Mouse (Mus musculus) G1E (cell line): ENCODE data around the gene Hibch. TPM values are rescaled to one million over a fixed set of nuclear protein-coding genes. Genes with fewer than 3 reads are reported as not detected.

Experiments used
- ATAC-seq: 2 replicates; pipeline ENCODE4 v1.8.0; 2016; ENCODE audit warnings: mild to moderate bottlenecking; ENCODE audit not compliant: insufficient number of reproducible peaks, poor library complexity, low FRiP score, severe bottlenecking; ENCODE audit errors: extremely low read depth
- DNase-seq: peaks from one replicate; pipeline ENCODE4 v3.0.0; 2012; ENCODE audit warnings: low spot score
- H3K27me3 ChIP-seq: 2 replicates; pipeline ENCODE4 v1.6.1; 2012; ENCODE audit warnings: mild to moderate bottlenecking, low read length, inconsistent platforms; ENCODE audit not compliant: insufficient read depth
- H3K36me3 ChIP-seq: replicated peaks from 2 replicates; pipeline ENCODE3; 2012; ENCODE audit warnings: mild to moderate bottlenecking, inconsistent platforms
- H3K4me1 ChIP-seq: 2 replicates; pipeline ENCODE4 v1.6.1; 2012; ENCODE audit warnings: low read depth, low read length, inconsistent platforms, mixed read lengths; ENCODE audit not compliant: insufficient read depth
- H3K4me3 ChIP-seq: 2 replicates; pipeline ENCODE4 v1.5.1; 2012; ENCODE audit warnings: low read depth, mild to moderate bottlenecking, inconsistent platforms, low read length, moderate library complexity, mixed read lengths
- H3K9me3 ChIP-seq: replicated peaks from 2 replicates; pipeline ENCODE4 v1.6.1; 2012; ENCODE audit warnings: inconsistent platforms
- CTCF ChIP-seq: IDR thresholded peaks from 2 replicates; pipeline ENCODE4 v1.5.1; 2012; ENCODE audit warnings: low read depth, low read length, inconsistent platforms, mixed read lengths
- GATA1 ChIP-seq: IDR thresholded peaks from 2 replicates; pipeline ENCODE4 v1.6.1; 2012; ENCODE audit warnings: borderline replicate concordance, low read length, inconsistent platforms, mixed read lengths
- GATA2 ChIP-seq: IDR thresholded peaks from 2 replicates; pipeline ENCODE4 v1.6.1; 2012; ENCODE audit warnings: low read depth, low read length, inconsistent platforms, borderline replicate concordance
- POLR2AphosphoS5 ChIP-seq: IDR thresholded peaks from 2 replicates; pipeline ENCODE4 v1.6.1; 2012; ENCODE audit warnings: low read depth, low read length, inconsistent platforms; ENCODE audit not compliant: insufficient replicate concordance
- TAL1 ChIP-seq: conservative IDR thresholded peaks from 2 replicates; pipeline ENCODE4 v1.6.1; 2012; ENCODE audit warnings: low read depth, low read length, inconsistent platforms, mixed read lengths
- polyA plus RNA-seq: library from polyadenylated mRNA; stranded (reverse); fragments of >175 nt; gene quantifications from 2 replicates; pipeline ENCODE4 v1.2.3, GENCODE M21; 2012
- total RNA-seq, 2 experiments: library from RNA; stranded (forward) in 1 of 2; stranded (reverse) in 1 of 2; fragments of 200-1000 nt in 1 of 2; fragments of >200 nt in 1 of 2; fragmentation: Nextera tagmentation in 1 of 2; gene quantifications; 2 replicates each; pipeline ENCODE4 v1.2.3; 2014 to 2017

The Hibch gene
- total and polyA plus RNA-seq, 3 experiments: 1.8 to 88.6 (median 61.8) TPM

DNA sequence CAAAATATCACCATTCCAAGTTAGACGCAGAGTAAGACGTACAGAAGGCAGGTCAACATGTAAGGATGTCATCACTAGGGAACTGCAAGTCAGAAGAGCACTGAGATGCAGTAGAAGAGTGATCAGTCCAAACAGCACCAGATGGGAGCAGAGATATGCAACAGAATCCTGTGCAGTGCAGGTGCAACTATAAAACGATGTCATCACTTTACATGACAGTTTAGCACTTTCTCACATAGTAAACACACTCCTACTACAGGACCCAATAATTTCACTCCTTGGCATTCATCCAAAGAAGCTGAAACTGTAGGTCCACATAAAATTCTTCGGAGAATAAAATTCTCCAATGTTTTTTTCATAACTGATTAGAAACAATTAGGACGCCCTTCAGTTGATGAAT, 89.8 kb downstream of the Hibch start:
- Histone ChIP-seq H3K4me1 (no peaks in the 10 kb centered on the region), H3K4me3 (no peak overlapping the region), H3K27me3 (no peaks in the 10 kb centered on the region), H3K9me3 (no peaks in the 10 kb centered on the region), H3K36me3 (no peaks in the 10 kb centered on the region)
- TF ChIP-seq GATA2 (no peak), POLR2AphosphoS5 (no peak), CTCF (no peak), TAL1 (no peak), GATA1 (no peak)
- no peak for ATAC-seq
- no peak for DNase-seq

DNA sequence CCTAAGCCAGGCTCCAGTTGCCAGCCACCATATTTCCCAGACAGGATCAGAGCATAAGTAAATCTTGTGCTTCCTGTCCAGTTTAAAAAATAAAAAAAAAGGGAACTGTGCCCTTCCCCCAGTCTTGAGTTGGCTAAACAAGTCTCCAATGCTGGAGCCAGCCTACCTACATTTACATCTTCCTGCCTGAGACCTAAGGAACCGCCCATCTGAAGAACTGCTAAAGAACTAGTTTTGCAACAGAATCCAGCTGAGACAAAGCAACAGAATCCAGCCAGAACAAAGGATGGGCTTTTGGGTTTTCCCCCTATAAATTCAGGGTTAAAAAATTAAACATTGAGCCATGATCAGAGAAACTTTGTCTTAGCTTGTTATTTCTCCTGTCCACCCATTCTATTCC, 94.3 kb downstream of the Hibch start:
- Histone ChIP-seq H3K9me3 (no peaks in the 10 kb centered on the region), H3K36me3 (no peaks in the 10 kb centered on the region), H3K27me3 (no peaks in the 10 kb centered on the region), H3K4me3 (no peak overlapping the region), H3K4me1 (no peaks in the 10 kb centered on the region)
- no peak for TF ChIP-seq GATA2
- no peak for TF ChIP-seq GATA1
- no peak for DNase-seq
- no peak for ATAC-seq

DNA sequence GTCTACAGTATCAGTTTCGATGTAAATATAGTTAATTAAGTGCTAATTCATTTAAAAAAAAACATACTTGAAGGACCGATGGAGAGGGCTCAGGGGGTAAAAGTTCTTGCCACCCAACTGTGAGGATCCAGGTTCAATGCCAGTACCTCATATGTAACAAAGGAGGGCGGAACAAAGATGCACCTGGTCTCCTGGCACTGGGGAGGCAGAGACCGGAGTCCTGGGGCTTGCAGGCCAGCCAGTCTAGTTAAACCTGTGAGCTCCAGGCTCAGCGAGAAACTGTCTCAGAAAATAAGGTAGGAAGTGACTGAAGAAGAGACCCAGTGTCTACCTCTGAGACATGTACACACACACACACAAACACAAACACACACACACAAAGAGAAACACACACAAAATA, 103.2 kb downstream of the Hibch start:
- H3K36me3 ChIP-seq: no peaks in the 10 kb centered on the region
- no peak for TF ChIP-seq GATA2
- no peak for TF ChIP-seq POLR2AphosphoS5
- TF ChIP-seq TAL1: no peak
- DNase-seq (no peak), ATAC-seq (no peak)
- no peaks in the 10 kb centered on the region for H3K9me3 ChIP-seq
- H3K27me3 ChIP-seq: peaks cover 9% of the 10 kb centered on the region; the same call in 1 of the 2 replicates
- H3K4me1 ChIP-seq: no peaks in the 10 kb centered on the region
- H3K4me3 ChIP-seq: no peak overlapping the region

- no peaks in the 10 kb centered on the region for H3K9me3 ChIP-seq
- no peaks in the 10 kb centered on the region for H3K36me3 ChIP-seq
- DNase-seq (no peak), ATAC-seq (no peak)
- H3K4me1 ChIP-seq: no peaks in the 10 kb centered on the region
- peaks cover 12% of the 10 kb centered on the region; the same call in 1 of the 2 replicates for H3K27me3 ChIP-seq
- TF ChIP-seq CTCF (no peak), GATA1 (no peak), POLR2AphosphoS5 (no peak), GATA2 (no peak), TAL1 (no peak)
- no peak overlapping the region for H3K4me3 ChIP-seq
Measured at GRCm38 (mm10) chr1:52951146-52951868, 106.6 kb downstream of the Hibch start.

GRCm38 (mm10) chr1:52952143-52952542, 107.4 kb downstream of the Hibch start:
- Histone ChIP-seq H3K4me3 (no peak overlapping the region), H3K27me3 (peaks cover 12% of the 10 kb centered on the region), H3K4me1 (no peaks in the 10 kb centered on the region), H3K9me3 (no peaks in the 10 kb centered on the region), H3K36me3 (no peaks in the 10 kb centered on the region)
- TF ChIP-seq CTCF (no peak), POLR2AphosphoS5 (no peak), TAL1 (no peak), GATA2 (no peak), GATA1 (no peak)
- no peak for DNase-seq
- no peak for ATAC-seq

DNA sequence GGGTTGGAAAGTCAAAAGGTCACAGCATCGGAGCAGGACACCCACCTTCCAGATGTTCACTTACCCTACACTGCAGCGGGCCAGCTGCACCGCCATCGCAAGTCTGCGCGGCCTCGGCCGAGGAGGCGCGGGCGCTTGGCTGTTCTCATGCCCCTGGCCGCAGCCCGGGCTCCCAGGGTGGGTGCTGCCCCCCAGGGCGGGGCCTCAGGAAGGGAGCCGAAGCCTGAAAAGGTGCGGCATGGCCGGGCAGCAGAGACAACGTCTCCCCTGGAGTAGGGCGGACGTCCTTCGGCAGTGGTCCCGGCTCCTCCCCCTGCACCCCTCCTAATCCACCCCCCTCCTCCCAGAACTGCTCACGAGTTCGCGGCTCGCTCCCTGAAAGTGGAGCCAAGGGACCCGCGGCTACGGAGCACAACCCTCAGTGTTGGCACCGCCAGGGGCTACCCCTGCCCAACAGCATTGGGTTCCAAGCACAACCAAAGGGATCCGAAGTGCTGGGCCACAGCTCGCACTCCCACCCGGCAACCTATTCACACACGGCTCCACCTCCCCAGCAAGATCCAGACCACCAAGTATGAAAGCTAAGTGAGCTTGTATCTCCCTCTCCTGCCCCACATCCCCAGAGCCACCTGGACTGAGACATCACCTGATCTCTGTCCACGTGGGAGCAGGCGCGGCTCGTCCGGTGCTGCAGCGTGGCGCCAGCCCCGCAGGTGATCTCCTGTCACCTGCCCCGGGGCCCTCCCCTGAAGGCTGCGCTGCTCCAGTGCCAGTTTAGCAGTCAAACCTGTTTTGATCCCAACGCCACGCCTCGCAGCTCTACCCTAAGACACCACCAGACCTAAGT, 108.0 kb downstream of the Hibch start:
- no peaks in the 10 kb centered on the region for H3K4me1 ChIP-seq
- no peak overlapping the region for H3K4me3 ChIP-seq
- H3K27me3 ChIP-seq: peaks cover 12% of the 10 kb centered on the region
- ATAC-seq (no peak), DNase-seq (no peak)
- TF ChIP-seq GATA1 (no peak), TAL1 (no peak), POLR2AphosphoS5 (no peak)
- no peaks in the 10 kb centered on the region for H3K36me3 ChIP-seq
- no peaks in the 10 kb centered on the region for H3K9me3 ChIP-seq
